Mouse (Mus musculus): ENCODE measurements around the gene Mamld1.

Mamld1 gene

GRCm38 (mm10) chrX:71131464-71131863 is 81.4 kb downstream of the Mamld1 start:
- peak; percentile 59 for DNase-seq (ENCODE audit: low read depth, low spot score)

- no peak for DNase-seq (ENCODE audit: low read depth, low spot score)
Measured at GRCm38 (mm10) chrX:71141390-71141789, 91.3 kb downstream of the Mamld1 start.

- DNase-seq (ENCODE audit: low read depth, low spot score): peak; percentile 2
Measured at GRCm38 (mm10) chrX:71149441-71150050, 99.5 kb downstream of the Mamld1 start.

GRCm38 (mm10) chrX:71150551-71151001 is 100.5 kb downstream of the Mamld1 start:
- no peak for DNase-seq (ENCODE audit: low read depth, low spot score)

GRCm38 (mm10) chrX:71181526-71181925 is 131.5 kb downstream of the Mamld1 start:
- no peak for DNase-seq (ENCODE audit: low read depth, low spot score)

GRCm38 (mm10) chrX:71183671-71184070 is 133.6 kb downstream of the Mamld1 start:
- no peak for DNase-seq (ENCODE audit: low read depth, low spot score)

- DNase-seq (ENCODE audit: low read depth, low spot score): no peak
Measured at GRCm38 (mm10) chrX:71186396-71186795, 136.3 kb downstream of the Mamld1 start.

- no peak for DNase-seq (ENCODE audit: low read depth, low spot score)
Measured at GRCm38 (mm10) chrX:71204776-71205175, 154.7 kb downstream of the Mamld1 start.

Measured in R1 (cell line).